Mouse (Mus musculus) thymus, postnatal 4 days (tissue): ENCODE measurements around the gene Adgrl2.
A peak's percentile ranks its signal among the peaks of the same experiment; 100 is the strongest.

Experiments used
- DNase-seq: peaks from one replicate; pipeline ENCODE4 v3.0.0; 2021

The Adgrl2 gene

DNA sequence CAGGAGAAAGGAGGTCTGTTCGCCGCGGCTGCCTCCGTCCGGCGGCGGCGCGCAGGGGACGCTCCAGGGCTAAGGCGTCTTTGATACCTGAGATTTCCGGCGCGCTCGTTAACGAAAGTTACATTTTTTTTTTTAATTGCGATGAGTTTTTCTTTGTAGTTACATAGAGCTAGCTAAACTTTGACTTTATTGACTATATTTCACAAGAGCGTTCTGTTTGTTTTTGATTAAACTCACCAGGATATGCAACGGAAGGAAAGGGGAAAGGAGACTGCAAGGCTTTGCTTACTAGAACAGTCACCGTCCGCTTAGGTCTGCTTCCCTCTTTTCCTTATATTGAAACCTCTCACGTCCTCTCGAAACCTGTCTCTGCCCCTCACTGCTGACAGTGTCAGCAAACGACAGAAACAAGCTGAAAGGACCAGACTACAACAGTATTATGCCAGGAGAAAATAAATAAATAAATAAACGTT lies at the start of gene Adgrl2:
Gene Adgrl2 (minus strand): TSS at position 25 of the 473 bp plus-strand sequence.
- no peak for DNase-seq

- DNase-seq, result no peak
Measured at GRCm38 (mm10) chr3:149038771-149039170, 48.4 kb upstream of the Adgrl2 start.

GRCm38 (mm10) chr3:149019925-149020324 lies 29.6 kb upstream of the Adgrl2 start:
- no peak for DNase-seq

GRCm38 (mm10) chr3:149009311-149009710 lies 19.0 kb upstream of the Adgrl2 start:
- DNase-seq, result no peak

DNA sequence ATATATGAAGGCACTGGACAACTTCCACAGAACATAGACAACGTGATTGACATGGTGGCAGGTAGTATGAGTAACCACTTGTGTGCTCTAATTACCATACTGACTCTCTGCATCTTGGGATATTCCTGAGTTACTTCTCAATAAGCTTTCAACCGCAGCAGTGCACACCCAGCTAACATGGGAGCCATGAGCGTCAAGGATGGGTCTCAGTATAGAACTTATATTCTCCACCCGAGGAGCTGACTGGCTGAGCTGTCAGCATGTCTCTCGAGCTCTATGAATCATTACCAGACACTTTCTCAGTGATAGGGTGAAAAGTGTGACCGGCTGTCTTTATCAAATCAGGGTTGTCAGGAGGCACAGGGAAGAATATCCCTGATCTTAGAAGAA lies 18.3 kb upstream of the Adgrl2 start:
- DNase-seq, result no peak

GRCm38 (mm10) chr3:149007860-149008633 lies 17.7 kb upstream of the Adgrl2 start:
- no peak for DNase-seq

DNA sequence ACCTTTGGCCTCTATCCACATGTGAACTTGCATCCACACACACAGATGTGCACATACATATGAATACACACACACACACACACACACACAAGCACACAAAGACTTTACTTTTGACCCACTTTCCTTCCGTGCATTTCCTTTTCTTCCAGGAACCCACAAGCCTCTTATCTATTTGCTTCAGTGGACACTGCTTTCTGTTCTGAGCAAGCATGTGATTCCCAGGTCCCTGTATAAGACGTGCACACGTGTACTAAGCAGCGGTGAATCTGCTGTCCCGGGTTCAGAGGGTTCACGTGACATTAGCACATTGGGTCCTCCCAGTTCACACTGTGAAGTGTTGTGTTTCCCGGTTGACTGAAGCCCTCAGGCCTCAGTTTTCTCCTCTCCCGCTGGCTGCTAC lies 11.0 kb upstream of the Adgrl2 start:
- no peak for DNase-seq

DNA sequence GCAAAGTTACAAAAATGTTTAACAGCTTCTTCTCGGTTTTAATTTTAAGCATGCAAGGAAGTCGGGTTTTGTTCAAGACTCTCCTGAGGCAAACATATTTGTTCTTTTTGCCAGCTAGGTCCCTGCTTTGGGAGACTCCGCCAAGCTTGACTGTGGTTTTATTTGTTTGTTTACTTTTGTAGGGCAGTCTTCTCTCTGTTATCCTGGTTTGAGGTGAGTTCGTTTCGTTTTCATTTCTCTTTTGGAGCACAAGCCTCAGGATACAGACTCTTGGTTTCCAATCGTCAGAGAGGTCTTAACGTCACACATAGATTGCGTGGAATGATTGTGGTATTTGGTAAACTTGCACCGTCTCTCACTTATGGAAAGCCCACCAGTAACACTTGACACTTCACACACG lies 8.3 kb upstream of the Adgrl2 start:
- no peak for DNase-seq

GRCm38 (mm10) chr3:148991056-148991455 lies 701 bp upstream of the Adgrl2 start:
- DNase-seq, result no peak

GRCm38 (mm10) chr3:148989818-148990530 lies 381 bp downstream of the Adgrl2 start:
- peak; percentile 53 for DNase-seq

DNA sequence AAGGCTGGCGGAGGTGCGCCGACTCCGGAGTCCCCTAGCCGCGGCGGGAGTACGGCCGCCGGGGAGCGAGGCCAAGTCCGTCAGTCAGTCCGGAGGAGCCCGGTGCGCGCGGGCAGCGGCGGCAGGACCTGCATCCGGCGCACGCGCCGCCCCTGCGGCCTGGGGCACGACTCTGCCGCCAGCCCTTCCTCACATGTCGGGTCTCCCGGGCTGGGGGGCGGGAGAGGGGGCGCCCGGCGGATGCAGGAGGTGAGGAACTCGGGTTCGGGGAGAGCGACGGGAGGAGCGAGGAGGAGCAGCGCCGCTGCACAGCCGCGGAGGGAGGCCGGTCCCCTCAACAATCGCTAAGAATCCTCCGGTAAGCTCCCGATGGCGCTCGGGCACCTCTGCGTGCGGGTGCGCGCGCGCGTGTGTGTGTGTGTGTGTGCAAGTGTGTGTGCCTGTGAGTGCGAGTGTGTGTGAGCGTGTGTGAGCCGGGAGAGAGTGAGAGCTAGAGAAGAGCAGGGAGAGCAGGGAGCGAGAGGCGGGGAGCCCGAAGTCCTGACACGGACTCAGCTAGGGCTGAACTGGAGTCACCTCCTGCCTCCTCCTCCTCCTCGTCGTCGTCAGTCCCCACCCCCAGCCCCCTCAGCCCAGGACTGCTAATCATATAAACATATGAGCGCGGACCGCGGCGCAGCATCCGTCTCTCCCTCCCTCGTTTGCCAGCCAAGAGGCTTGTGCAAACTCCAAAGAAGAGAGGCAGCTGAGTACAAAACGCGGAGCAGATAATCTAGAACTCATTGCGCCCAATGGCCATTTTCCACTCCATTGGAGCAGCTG lies 1.1 kb downstream of the Adgrl2 start:
- peak; percentile 57 for DNase-seq

- DNase-seq, result peak; percentile 25
Measured at GRCm38 (mm10) chr3:148988293-148988995, 1.9 kb downstream of the Adgrl2 start.

DNA sequence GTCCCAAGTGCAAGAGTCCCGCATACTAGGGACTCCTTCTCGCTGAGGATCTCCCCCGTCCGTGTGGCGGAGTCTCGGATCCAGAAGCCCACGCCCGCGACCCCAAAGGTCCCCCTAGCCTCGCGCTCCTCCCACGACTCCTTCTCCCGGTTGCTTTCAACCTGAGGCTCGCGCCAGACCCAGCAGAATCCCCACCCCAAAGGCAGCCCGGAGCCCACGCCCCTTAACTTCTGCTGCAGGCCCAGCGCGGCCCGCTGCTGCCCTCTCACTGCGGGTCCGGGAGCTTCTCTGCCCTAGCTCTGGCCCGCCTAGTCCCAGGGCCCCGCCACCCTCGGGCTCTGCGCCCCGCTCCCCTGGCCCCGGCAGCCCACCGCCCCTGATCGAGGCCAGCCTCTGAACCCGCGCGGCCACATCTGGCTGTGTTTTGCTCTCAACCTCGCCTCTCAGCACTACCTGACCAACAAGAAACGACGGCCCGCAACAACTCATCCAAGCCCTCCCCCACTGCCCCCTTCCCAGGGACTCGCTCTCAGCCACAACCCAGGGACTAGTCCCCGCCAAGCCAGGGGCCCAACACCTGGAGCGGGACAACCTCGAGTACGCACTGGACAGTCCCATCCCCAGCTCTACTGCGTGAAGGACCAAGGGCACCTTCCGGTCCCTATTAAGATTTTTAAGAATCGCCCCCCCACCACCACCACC lies 2.6 kb downstream of the Adgrl2 start:
- DNase-seq, result peak; percentile 52

GRCm38 (mm10) chr3:148986894-148987590 lies 3.3 kb downstream of the Adgrl2 start:
- DNase-seq, result no peak

GRCm38 (mm10) chr3:148986296-148986893 lies 4.0 kb downstream of the Adgrl2 start:
- no peak for DNase-seq

- DNase-seq, result no peak
Measured at GRCm38 (mm10) chr3:148984326-148984725, 6.0 kb downstream of the Adgrl2 start.

DNA sequence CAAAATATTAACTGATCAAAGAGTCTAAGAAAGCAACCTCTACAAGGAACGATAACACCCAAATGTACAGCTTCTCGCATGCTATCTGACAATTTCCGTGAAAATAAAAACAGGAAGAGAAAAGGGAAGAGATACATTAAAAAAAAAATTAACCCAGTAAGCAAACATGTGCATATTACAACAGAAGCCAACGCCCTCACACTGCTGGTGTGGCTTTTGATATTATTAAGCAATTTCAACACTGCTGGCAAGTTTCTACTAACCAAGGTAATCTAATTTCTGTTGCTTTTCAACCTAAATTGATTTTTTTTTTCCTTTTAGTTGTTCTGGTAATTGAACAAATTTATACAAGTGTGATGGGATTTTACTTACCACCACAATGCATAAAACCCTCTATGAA lies 8.0 kb downstream of the Adgrl2 start:
- no peak for DNase-seq

DNA sequence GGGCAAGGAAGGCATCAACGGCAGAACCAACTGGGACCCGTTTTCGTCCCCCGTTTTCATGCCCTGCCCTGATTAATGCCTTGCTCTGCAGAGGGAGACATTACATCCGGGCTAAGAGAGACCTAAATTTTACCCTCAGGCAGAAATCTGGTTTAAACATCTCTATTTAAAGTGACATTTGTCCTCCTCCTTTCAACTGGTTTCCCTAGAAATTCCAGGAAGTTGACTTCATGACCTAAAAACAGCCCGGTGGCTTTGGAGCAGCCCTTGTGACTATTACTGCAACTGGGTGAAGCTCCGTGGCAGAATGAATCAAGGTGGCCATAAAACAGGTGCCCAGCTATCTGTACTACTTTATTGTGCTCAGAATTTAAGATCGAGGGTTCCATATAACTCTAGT lies 8.6 kb downstream of the Adgrl2 start:
- DNase-seq, result no peak

DNA sequence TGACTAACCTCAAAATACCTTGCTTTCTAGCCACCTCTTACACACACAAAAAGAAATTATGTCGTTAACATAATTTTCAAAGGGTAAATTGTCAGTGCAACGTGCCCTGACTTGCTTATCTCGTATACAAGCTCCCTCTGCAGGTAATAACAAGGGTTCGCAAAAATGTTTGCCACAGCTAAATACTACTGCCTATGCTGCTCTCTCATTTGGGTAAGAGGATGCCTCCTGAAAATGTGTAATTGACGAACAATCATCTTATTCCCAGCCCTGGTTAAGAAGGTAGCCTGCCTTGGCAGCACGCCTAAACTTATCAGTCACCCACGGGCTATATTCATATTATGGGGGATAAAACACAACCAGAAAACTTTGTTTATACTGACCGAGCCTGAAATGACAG lies 11.8 kb downstream of the Adgrl2 start:
- DNase-seq, result no peak

DNA sequence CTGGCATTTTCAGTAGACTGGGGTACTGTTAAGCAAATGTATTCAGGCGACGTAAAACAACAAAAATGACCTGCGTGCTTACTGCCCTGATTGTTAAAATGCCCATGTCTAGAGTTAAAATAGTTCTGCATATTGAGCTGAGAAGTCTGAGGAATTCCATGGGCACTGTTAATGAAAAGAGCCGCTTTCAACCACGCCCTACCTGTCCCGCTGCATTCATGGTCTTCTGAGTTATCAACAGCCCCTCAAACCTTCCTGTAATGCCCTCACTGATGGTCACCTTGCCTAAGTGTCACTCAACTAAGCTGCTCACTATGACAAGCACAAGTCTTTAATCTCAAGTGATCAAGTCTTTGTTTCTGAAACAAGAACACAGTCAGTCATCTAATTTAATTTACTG lies 12.5 kb downstream of the Adgrl2 start:
- no peak for DNase-seq

DNA sequence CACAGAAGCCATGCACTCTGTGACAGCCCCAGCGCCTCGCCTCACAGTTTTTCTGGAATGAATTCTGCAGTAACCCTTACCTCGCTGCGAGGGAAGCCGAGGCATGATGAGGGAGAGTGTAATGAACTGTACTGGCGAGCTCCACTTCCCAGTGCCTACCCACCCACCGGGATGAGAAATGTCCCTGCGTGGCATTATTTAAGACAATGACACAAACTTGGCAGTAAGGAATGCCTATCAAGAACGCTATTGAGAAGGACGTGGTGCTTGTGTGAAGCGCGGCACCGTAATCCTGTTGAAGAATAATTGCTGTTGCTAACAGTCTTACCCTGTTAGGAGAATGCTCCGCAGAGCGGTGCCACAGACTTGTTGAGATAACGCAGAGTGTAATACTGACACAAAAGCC lies 13.2 kb downstream of the Adgrl2 start:
- DNase-seq, result no peak
